Mouse (Mus musculus) midbrain, embryonic 13.5 days (tissue): Measurements from ENCODE around the gene Hoxa10. TPM values are rescaled to one million over a fixed set of nuclear protein-coding genes. Genes with fewer than 3 reads are reported as not detected.

Experiments
- ATAC-seq: fragments of 200-750 bp; cut with Nextera tagmentation; 2 replicates; pipeline ENCODE4 v1.8.0; 2017; ENCODE audit warnings: mild to moderate bottlenecking, moderate TSS enrichment, moderate library complexity
- H3K27ac ChIP-seq: fragments of 300-500 bp; sonication (generic); 2 replicates; pipeline ENCODE4 v1.5.1; 2015; ENCODE audit warnings: inconsistent platforms, mild to moderate bottlenecking, moderate library complexity
- H3K27me3 ChIP-seq: fragments of 300-500 bp; sonication (generic); 2 replicates; pipeline ENCODE4 v1.6.1; 2015; ENCODE audit warnings: mild to moderate bottlenecking, inconsistent platforms
- H3K36me3 ChIP-seq: fragments of 300-500 bp; sonication (generic); 2 replicates; pipeline ENCODE4 v1.6.1; 2015; ENCODE audit warnings: mild to moderate bottlenecking, inconsistent platforms
- H3K4me1 ChIP-seq: fragments of 300-500 bp; sonication (generic); replicated peaks from 2 replicates; pipeline ENCODE4 v1.6.1; 2015; ENCODE audit warnings: inconsistent platforms
- H3K4me2 ChIP-seq: fragments of 300-500 bp; sonication (generic); replicated peaks from 2 replicates; pipeline ENCODE4 v1.6.1; 2015; ENCODE audit warnings: moderate library complexity, mild to moderate bottlenecking, inconsistent platforms
- H3K4me3 ChIP-seq: fragments of 300-500 bp; sonication (generic); replicated peaks from 2 replicates; pipeline ENCODE4 v1.5.1; 2015; ENCODE audit warnings: mild to moderate bottlenecking, inconsistent platforms
- H3K9ac ChIP-seq: fragments of 300-500 bp; sonication (generic); replicated peaks from 2 replicates; pipeline ENCODE4 v1.6.1; 2015; ENCODE audit warnings: mild to moderate bottlenecking, inconsistent platforms
- H3K9me3 ChIP-seq: fragments of 300-500 bp; sonication (generic); 2 replicates; pipeline ENCODE4 v1.6.1; 2016; ENCODE audit warnings: mild to moderate bottlenecking, inconsistent platforms
- WGBS: fragments of 180-500 bp; shearing (Covaris S2); methylation state at CpG from one replicate; pipeline ENCODE4 v1.1.7; 2015; 5-methylcytosine and 5-hydroxymethylcytosine counted together
- polyA plus RNA-seq: library from polyadenylated mRNA; unstranded; fragments of >200 nt; fragmentation: Nextera tagmentation; extraction: Ambion mirVana; gene quantifications from 2 replicates; pipeline ENCODE4 v1.2.1, GENCODE M21; 2015

Gene Hoxa10
- polyA plus RNA-seq, 1 experiment from 2014 or later: not detected

GRCm38 (mm10) chr6:52239625-52240388 is 847 bp downstream of the Hoxa10 start:
- Histone ChIP-seq H3K27ac (no peak overlapping the region), H3K9me3 (no peaks in the 10 kb centered on the region), H3K4me2 (no peak overlapping the region), H3K27me3 (peaks cover 99% of the 10 kb centered on the region), H3K9ac (no peak overlapping the region), H3K36me3 (no peaks in the 10 kb centered on the region), H3K4me3 (0 out of 2 replicates have a peak overlapping the region, but pooled peaks have one; percentile 11), H3K4me1 (peaks cover 3% of the 10 kb centered on the region; the same call in 1 of the 2 replicates)
- 2% methylated on average over 30 of the region's 30 CpGs for WGBS
- no peak for ATAC-seq

DNA sequence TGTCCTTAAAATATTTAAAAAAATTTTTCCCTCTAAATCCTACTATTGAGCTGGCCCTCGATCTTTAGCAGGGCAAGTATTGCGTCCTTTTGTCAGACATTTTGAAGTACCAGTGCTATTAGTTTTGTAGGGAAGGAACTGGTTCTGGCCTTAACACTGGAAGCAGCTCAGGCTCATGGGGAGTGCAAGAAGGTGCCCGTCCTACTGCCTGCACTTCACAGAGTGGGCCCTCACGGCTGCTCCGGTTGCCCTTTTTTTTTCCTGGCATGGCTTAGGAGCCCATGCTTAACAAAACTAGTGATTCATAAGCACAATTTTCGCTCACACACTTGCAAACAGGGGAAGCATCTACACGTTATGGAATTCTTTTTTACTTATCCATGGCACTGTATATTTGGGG is 1.7 kb downstream of the Hoxa10 start:
- Histone ChIP-seq H3K9me3 (no peaks in the 10 kb centered on the region), H3K4me2 (no peak overlapping the region), H3K9ac (no peak overlapping the region), H3K4me3 (no peak overlapping the region), H3K36me3 (no peaks in the 10 kb centered on the region), H3K27ac (no peak overlapping the region), H3K4me1 (0 out of 2 replicates have a peak, but pooled peaks cover 3% of the 10 kb centered on the region), H3K27me3 (peaks cover 99% of the 10 kb centered on the region)
- 2% methylated on average over 7 of the region's 7 CpGs for WGBS
- ATAC-seq: no peak

DNA sequence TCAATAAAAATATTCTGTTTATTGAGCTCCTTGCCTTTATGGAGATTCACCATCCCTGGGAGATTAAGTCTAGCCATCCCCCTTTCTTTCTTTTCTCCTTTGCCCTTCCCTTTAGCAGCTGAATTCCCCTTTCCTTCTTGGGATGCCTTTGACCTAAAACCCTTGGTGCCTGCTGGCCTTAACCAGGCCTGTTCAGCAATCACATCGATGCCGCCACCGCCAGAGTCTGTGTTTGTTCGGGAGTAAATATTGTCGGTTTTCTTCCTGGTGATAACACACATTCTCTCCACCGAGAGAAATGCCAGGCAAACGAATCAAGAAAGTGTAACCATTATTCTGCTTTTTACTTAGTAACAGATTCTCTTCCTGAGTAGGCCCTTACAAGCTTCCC is 2.5 kb downstream of the Hoxa10 start:
- Histone ChIP-seq H3K4me2 (no peak overlapping the region), H3K27me3 (peaks cover 99% of the 10 kb centered on the region), H3K9me3 (no peaks in the 10 kb centered on the region), H3K27ac (no peak overlapping the region), H3K4me3 (no peak overlapping the region), H3K9ac (no peak overlapping the region), H3K4me1 (0 out of 2 replicates have a peak, but pooled peaks cover 3% of the 10 kb centered on the region), H3K36me3 (no peaks in the 10 kb centered on the region)
- WGBS: 4% methylated on average over 7 of the region's 7 CpGs
- ATAC-seq: no peak

DNA sequence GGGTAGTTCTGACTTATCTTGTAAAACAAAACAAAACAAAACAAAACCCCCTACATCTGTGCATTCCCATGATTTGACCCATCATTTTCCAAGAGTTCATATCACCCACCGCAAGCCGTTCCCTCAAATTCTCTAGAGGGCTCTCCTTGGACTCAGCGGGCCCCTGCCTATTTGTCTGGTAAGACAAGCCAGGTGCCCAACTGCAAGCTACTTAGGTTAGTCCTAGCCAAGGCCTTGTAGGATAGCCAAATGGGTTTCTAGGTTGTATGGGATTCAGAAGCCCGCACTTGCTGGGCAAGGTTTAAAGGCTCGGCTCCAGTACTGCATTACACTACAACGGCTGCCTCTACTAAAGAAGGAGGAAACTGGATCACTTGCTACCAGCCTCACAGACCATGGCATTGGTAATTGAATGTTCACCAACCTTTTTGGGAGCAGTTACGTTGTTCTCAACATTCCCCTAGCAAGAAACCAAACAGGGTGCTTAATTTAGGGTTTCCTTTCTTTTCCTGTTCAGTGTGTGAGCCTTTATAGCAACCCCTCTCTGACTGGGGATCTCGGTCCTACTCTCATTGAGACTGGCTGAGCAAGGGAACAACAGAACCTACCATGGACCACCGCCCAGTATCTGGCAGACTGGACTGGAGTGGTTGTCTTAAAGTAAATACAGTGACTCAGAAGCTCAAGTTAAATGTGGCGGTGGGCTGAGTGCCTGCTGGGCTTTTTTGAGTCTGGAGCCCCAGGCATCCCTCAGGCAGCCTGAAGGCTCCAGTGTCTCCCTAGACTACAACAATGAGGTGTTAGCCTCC is 3.1 kb downstream of the Hoxa10 start:
- Histone ChIP-seq H3K36me3 (no peaks in the 10 kb centered on the region), H3K4me3 (no peak overlapping the region), H3K9me3 (no peaks in the 10 kb centered on the region), H3K9ac (no peak overlapping the region), H3K4me1 (0 out of 2 replicates have a peak, but pooled peaks cover 3% of the 10 kb centered on the region), H3K4me2 (no peak overlapping the region), H3K27me3 (peaks cover 99% of the 10 kb centered on the region), H3K27ac (no peak overlapping the region)
- 7% methylated on average over 10 of the region's 10 CpGs for WGBS
- no peak for ATAC-seq

DNA sequence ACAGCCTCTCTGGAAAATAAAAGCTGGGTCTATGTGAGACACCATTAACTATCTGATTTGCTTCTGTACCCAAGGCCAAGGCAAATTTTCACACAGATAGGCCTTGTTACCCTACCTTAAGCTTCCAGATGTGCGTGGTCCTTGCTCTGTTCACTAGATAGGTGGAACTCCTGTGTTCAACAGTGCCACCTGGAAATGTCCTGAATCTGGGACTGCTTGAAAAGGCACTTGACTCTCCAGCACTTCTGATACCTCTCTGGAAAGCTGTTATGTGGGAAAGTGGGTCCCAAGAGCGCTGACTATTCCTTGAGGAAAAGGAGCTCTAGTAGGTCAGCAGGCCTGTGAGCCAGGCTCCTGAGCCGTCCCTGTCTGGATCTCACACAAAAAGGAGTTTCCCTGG is 3.8 kb downstream of the Hoxa10 start:
- Histone ChIP-seq H3K27ac (no peak overlapping the region), H3K4me3 (no peak overlapping the region), H3K9me3 (no peaks in the 10 kb centered on the region), H3K36me3 (no peaks in the 10 kb centered on the region), H3K4me2 (no peak overlapping the region), H3K27me3 (peaks cover 99% of the 10 kb centered on the region), H3K9ac (no peak overlapping the region), H3K4me1 (0 out of 2 replicates have a peak, but pooled peaks cover 3% of the 10 kb centered on the region)
- WGBS: 6% methylated on average over 3 of the region's 3 CpGs
- ATAC-seq: no peak

DNA sequence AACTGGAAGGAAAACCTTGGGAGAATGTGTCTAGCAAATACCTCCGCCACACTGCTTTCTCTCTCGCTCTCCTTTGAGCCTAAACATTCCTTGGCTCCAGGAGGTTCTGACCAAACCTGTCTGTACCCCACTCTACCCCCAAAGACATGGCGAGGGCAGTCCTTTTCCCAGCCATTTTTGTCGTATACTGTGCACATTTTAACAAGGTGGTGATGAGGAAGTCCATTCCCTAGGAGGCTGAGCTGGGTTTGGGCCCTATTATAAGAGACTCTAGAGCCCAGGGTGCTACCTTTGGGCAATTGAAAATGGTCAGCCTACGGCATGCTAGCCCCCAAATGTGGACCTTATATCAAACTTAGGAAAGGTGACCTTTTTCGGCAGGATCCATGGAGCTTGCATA is 4.8 kb downstream of the Hoxa10 start:
- WGBS: 20% methylated on average over 6 of the region's 6 CpGs
- ATAC-seq: no peak
- Histone ChIP-seq H3K36me3 (no peaks in the 10 kb centered on the region), H3K4me2 (no peak overlapping the region), H3K4me3 (no peak overlapping the region), H3K9ac (no peak overlapping the region), H3K9me3 (no peaks in the 10 kb centered on the region), H3K27ac (no peak overlapping the region), H3K4me1 (0 out of 2 replicates have a peak, but pooled peaks cover 3% of the 10 kb centered on the region), H3K27me3 (peaks cover 97% of the 10 kb centered on the region)

GRCm38 (mm10) chr6:52235267-52235666 is 5.4 kb downstream of the Hoxa10 start:
- Histone ChIP-seq H3K27me3 (peaks cover 97% of the 10 kb centered on the region), H3K9me3 (no peaks in the 10 kb centered on the region), H3K36me3 (no peaks in the 10 kb centered on the region), H3K4me3 (no peak overlapping the region), H3K27ac (no peak overlapping the region), H3K9ac (no peak overlapping the region), H3K4me1 (0 out of 2 replicates have a peak, but pooled peaks cover 3% of the 10 kb centered on the region), H3K4me2 (no peak overlapping the region)
- WGBS: 29% methylated on average over 9 of the region's 9 CpGs
- no peak for ATAC-seq

GRCm38 (mm10) chr6:52234428-52235140 is 6.1 kb downstream of the Hoxa10 start:
- no peaks in the 10 kb centered on the region for H3K4me1 ChIP-seq
- no peak for ATAC-seq
- no peak overlapping the region for H3K4me2 ChIP-seq
- H3K36me3 ChIP-seq: no peaks in the 10 kb centered on the region
- WGBS: 2% methylated on average over 67 of the region's 68 CpGs
- no peak overlapping the region for H3K4me3 ChIP-seq
- H3K9ac ChIP-seq: no peak overlapping the region
- no peak overlapping the region for H3K27ac ChIP-seq
- H3K27me3 ChIP-seq: peaks cover 97% of the 10 kb centered on the region
- H3K9me3 ChIP-seq: no peaks in the 10 kb centered on the region

GRCm38 (mm10) chr6:52233546-52234427 is 6.9 kb downstream of the Hoxa10 start:
- Histone ChIP-seq H3K27me3 (peaks cover 98% of the 10 kb centered on the region), H3K4me1 (no peaks in the 10 kb centered on the region), H3K36me3 (no peaks in the 10 kb centered on the region), H3K9ac (no peak overlapping the region), H3K4me3 (no peak overlapping the region), H3K4me2 (no peak overlapping the region), H3K27ac (no peak overlapping the region), H3K9me3 (no peaks in the 10 kb centered on the region)
- 1% methylated on average over 70 of the region's 70 CpGs for WGBS
- ATAC-seq: no peak

DNA sequence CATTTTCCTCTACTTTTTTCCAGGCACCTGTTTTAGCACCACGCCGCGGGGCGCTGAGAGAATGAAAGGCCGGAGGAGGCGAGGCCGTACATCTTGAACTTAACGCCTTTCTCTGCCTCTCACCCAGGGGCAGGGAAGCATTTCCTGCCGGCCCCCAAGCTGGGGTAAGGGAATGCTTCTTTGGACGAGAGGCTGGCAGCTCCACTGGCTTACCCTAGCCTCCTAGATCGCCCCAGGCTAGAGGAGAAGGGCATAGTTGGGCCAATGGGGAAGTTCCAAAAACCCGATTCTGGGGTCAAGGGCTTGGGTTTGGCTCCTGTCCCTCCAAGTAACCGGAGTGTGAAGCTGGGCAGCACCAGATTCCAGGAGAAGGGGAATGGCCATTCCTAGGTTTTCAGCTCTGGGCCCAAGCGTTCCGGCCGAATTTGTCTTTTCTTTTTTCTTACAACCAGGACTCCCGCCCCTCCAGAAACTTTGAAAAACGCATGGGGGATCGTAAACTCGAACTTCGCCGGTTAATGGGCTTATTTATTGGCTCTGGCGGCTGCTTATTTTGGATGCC is 7.6 kb downstream of the Hoxa10 start:
- H3K36me3 ChIP-seq: no peaks in the 10 kb centered on the region
- no peak overlapping the region for H3K4me3 ChIP-seq
- no peak overlapping the region for H3K4me2 ChIP-seq
- under 1% methylated on average over 23 of the region's 23 CpGs for WGBS
- no peaks in the 10 kb centered on the region for H3K9me3 ChIP-seq
- H3K27me3 ChIP-seq: peaks cover 97% of the 10 kb centered on the region
- H3K27ac ChIP-seq: no peak overlapping the region
- H3K9ac ChIP-seq: no peak overlapping the region
- H3K4me1 ChIP-seq: no peaks in the 10 kb centered on the region
- ATAC-seq: no peak

- Histone ChIP-seq H3K27ac (no peak overlapping the region), H3K27me3 (peaks cover 97% of the 10 kb centered on the region), H3K4me2 (no peak overlapping the region), H3K9me3 (no peaks in the 10 kb centered on the region), H3K36me3 (no peaks in the 10 kb centered on the region), H3K4me3 (no peak overlapping the region), H3K4me1 (no peaks in the 10 kb centered on the region), H3K9ac (no peak overlapping the region)
- under 1% methylated on average over 18 of the region's 18 CpGs for WGBS
- ATAC-seq: no peak
These were observed 8.1 kb downstream of the Hoxa10 start for GRCm38 (mm10) chr6:52232568-52232965.
